Mouse (Mus musculus) splenic B cell, adult 2 months (primary cell): ENCODE measurements around the gene Smarcc1.
"Not testable (repeated sequence)": the region's sequence is repeated elsewhere in the genome, so short reads cannot be mapped to it uniquely, and the experiment has no call there.

Source experiments
- DNase-seq: peaks from one replicate; pipeline ENCODE4 v3.0.0-alpha.2; 2011; ENCODE audit warnings: low read depth, low spot score
- H3K27me3 ChIP-seq: 2 replicates; pipeline ENCODE4 v1.6.1; 2012; ENCODE audit warnings: mild to moderate bottlenecking, low read length, moderate library complexity, mixed read lengths; ENCODE audit not compliant: control insufficient read depth, poor library complexity, insufficient read depth, severe bottlenecking
- H3K36me3 ChIP-seq: 2 replicates; pipeline ENCODE4 v1.6.1; 2012; ENCODE audit warnings: mild to moderate bottlenecking, low read length, moderate library complexity, mixed read lengths; ENCODE audit not compliant: control insufficient read depth, poor library complexity, insufficient read depth, severe bottlenecking

Smarcc1 gene

DNA sequence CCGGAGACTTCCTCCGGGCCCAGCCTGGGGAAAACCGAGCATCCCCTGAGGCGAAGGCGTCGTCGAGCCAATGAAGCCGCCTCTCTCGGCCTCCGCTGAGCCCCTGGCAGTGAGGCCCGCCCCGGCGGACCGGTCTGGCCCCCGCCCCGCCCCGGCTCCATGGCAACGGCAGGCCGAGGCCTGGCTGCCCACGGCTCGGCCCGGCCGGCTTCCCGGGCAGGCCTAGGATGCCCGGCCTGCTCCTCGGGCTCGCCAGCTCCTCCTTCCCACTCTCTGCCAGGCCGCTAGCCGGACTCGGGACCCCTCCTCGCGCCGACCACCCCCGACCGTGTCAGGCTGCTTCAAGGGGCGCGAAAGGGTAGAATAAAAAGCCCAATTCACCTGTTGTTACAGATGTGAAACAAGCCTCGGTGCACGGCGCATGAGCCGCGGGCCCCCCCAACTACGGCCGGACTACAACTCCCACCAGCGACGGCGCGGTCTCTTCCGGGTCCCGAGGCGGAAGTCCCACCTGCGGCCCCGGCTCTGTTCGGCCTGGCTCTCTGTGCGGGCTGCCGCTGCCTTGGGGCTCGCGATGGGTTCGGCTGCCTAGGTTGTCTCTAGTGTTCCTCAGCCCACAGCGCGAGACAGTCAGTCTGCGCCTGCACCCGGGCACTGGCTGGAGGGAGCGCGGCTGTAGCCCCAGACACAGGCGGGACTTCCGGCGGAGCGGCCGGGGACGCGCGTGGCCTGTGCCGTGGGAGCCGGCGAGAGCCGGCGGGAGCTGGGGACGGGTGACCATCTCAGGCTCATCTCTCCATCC, at the start of gene Smarcc1:
Smarcc1 (plus strand) TSS at position 732 of the 802 bp plus-strand sequence.
- DNase-seq, result peak; percentile 86
- Histone ChIP-seq H3K27me3 (no peaks in the 10 kb centered on the region), H3K36me3 (no peaks in the 10 kb centered on the region; the same call in 1 of the 2 replicates)

DNA sequence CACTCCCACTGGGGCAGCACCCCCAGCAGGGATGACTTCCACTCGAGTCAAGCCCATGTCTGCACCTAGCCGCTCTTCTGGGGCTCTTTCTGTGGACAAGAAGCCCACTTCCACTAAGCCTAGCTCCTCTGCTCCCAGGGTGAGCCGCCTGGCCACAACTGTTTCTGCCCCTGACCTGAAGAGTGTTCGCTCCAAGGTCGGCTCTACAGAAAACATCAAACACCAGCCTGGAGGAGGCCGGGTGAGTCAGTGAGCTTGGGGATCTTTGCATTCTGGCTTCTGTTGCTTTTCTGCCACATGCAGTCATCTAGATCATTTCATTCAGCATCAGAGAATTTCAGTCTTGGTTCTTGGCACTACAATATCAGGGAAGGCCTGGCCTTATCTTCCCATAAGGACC, 48.8 kb upstream of the Smarcc1 start:
- DNase-seq, result no peak
- H3K36me3 ChIP-seq, result peaks cover 16% of the 10 kb centered on the region
- H3K27me3 ChIP-seq, result no peaks in the 10 kb centered on the region

DNA sequence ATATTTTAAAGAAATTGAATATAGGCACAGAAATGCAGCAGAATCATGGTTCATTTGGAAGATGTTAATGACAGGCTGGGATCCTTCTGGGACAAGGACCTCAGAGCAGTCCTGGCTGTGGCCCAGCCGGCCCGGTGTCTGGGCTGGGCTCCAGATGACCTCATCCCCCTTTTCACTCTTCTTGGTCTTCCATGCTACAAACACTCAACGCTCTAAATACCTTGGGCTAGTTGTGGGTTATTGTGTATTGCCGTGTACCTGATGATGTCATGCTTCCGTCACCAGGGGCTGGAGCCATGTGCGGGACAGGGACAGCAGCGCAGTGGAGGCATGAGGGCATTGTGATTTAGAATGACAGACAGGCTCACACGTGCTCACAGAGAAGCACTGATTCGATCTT, 47.1 kb upstream of the Smarcc1 start:
- no peak for DNase-seq
- no peaks in the 10 kb centered on the region for H3K27me3 ChIP-seq
- peaks cover 13% of the 10 kb centered on the region for H3K36me3 ChIP-seq

DNA sequence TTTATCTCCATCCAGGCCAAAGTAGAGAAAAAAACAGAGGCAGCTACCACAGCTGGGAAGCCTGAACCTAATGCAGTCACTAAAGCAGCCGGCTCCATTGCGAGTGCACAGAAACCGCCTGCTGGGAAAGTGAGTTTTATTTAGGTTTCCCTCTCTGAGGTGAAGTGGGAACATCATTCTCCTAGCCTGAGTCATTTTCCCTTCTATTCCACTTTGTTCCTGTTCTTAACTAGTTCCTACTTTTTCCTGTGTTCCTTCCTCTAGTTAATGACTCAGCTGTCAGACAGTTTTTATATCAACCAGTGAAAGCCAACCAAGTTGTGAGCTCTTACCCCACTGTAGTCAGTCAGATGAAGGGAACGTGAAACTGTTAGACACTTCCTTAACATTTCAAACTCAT, 46.5 kb upstream of the Smarcc1 start:
- DNase-seq, result no peak
- Histone ChIP-seq H3K36me3 (peaks cover 12% of the 10 kb centered on the region), H3K27me3 (no peaks in the 10 kb centered on the region)

DNA sequence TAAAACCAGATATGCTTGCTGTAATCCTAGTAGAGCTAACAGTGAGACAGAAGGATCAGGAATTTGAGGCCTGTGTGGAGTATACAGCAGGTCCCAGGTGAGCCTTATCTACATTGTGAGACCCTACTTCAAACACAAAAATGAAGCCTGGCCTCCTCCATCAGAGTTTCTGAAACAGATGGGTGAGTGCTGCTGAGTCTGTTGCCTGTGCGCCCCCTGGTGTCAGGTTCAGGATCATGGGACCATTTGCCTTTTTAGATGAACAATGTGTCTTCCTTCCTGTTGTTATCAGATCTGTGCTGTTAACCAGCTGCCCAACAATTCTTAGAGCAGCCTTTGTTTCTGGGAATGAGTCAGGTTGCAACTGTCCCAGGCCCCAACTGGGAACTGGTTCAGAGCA, 45.7 kb upstream of the Smarcc1 start:
- DNase-seq, result peak; percentile 75
- peaks cover 11% of the 10 kb centered on the region for H3K36me3 ChIP-seq
- no peaks in the 10 kb centered on the region for H3K27me3 ChIP-seq

DNA sequence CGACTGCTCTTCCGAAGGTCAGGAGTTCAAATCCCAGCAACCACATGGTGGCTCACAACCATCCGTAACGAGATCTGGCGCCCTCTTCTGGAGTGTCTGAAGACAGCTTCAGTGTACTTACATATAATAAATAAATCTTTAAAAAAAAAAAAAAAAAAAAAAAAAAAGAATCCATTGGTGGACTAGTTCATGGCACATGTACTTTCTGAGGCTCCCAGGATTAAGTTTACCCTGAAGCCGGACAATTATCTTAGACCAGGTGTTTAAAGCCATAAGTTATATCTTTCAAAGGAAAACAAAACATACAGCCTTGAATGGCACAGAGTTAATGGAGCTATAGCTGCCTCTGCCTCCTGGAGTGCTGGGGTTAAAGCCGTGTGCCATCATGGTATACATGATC, 41.0 kb upstream of the Smarcc1 start:
- H3K27me3 ChIP-seq, DNase-seq, H3K36me3 ChIP-seq: not testable (repeated sequence)

DNA sequence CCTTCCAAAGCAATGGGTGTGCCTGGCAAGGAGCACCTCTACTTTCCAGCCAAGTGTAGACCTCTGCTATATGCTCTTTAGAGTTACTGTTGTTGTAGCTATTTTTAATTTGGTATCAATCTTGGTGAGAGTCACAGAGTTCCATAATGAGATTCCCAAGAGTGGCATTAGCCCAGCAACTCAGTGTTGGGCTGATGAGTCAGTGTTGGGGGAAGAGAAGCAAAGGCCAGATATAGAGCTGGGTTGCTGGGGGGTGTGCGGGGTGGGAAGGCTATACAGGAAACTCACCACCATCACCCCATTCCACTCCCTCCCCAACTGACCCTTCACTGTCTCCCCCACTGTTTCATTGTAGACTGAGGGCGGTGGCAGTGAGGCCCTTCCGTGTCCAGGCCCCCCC, 36.4 kb upstream of the Smarcc1 start:
- Histone ChIP-seq H3K27me3 (no peaks in the 10 kb centered on the region), H3K36me3 (peaks cover 5% of the 10 kb centered on the region)
- no peak for DNase-seq

DNA sequence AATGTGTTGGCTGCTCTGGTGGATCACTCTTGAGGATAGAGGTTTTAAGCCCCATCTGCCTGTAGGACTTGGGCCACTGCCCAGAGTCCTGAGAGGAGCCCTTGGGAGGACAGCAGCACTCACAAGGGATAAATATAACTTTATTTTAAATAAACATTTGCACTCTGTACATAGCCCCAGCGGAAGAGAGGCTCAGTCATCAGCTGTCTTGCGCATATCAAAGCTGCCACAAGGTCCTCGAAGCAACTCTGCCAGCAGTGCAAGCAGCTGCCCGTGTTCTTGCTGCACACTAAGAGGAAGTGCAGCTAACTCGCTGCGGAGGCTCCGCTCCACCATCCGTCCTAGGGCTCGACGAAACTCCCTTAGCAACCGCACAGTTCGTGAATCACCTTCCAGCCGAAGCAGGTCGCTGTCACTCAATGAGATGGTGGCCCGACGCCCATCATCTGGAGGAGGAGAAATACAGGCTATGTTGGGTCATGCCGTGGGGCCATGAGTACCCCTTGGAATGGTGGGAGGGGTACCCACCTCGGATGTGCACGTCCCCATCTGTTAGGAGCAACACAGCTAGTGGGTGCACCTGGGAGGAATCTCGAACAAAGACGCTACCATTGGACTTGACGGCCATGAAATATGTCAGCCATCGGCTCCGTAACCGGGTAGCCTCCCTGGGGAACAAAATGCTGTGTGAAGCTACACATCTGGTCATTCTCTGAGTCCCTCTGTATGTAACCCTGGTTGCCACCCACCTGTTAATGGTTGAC, 33.1 kb upstream of the Smarcc1 start:
- H3K27me3 ChIP-seq, result no peaks in the 10 kb centered on the region
- DNase-seq, result no peak
- H3K36me3 ChIP-seq, result peaks cover 14% of the 10 kb centered on the region

DNA sequence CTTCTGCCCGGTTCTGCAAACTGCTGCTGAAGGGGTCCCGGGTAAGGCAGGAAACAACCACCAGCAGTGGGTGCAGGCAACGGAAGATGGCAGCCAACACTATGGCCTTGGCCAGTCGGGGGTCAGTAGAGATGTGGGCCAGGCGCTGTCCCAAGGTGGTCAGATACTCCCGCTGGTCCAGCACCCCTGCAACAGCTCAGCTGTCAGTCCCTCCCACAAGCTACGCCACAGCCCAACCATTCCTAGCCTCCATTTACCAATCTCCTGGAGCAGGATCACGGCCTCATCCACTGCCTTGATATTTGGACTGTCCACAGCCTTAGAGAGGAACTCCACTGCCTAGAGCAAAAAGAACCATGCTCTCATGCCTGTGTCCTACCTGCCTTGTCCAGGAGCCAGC, 31.8 kb upstream of the Smarcc1 start:
- Histone ChIP-seq H3K27me3 (no peaks in the 10 kb centered on the region), H3K36me3 (peaks cover 16% of the 10 kb centered on the region)
- DNase-seq, result no peak

DNA sequence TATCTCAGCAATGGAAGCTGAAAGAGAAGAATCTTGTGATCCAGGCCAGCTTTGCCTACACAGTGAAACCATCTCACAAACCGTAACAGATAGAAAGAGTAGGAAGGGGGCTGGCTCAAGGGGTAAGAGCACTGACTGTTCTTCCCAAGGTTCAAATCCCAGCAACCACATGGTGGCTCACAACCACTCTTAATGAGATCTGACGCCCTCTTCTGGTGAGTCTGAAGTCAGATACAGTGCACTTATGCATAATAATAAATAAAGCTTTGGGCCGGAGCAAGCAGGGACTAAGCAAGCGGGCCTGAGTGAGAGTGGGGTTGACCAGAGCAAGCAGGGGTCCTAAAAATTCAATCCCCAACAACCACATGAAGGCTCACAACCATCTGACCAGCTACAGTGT, 24.2 kb upstream of the Smarcc1 start:
- Histone ChIP-seq H3K36me3 (peaks cover 19% of the 10 kb centered on the region; the same call in 1 of the 2 replicates), H3K27me3 (no peaks in the 10 kb centered on the region)
- no peak for DNase-seq

DNA sequence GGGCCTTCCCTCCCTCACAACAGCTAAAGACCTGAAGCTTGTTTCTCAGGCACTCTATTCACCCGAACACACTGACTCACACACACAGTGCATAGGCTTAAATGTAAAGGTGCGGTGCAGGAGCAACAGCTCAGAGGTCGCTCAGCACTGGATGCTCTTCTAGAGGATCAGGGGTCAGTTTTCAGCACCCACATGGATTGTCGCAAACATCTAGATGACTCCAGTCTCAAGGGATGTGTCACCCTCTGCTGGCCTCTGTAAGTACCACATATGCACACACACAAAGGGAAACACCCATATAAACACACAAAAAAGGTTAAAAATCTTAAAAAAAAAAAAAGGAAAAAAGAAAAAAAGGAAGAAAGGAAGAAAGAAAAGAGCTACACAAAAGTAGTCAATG, 22.7 kb upstream of the Smarcc1 start:
- Histone ChIP-seq H3K36me3 (peaks cover 15% of the 10 kb centered on the region; the same call in 1 of the 2 replicates), H3K27me3 (no peaks in the 10 kb centered on the region)
- DNase-seq, result no peak

DNA sequence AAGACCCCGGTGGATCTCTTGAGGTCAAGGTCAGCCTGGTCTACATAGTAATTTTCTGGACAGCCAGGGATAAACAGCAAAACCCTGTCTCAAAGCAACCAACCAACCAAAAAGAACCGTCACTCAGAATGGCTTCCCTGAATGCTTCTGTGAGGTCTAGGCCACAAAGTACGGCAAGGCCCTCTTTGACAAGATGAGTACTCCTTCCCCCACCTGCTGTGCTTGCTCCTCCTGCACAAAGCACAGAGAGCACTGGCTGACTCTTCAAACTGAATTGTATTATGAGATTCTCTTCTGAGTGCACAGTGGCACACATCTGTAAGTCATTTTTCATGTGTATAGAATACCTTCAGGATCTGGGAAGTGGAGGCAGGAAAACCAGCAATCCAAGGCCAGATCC, 19.7 kb upstream of the Smarcc1 start:
- peaks cover 9% of the 10 kb centered on the region; the same call in 1 of the 2 replicates for H3K36me3 ChIP-seq
- DNase-seq, result no peak
- H3K27me3 ChIP-seq, result no peaks in the 10 kb centered on the region

DNA sequence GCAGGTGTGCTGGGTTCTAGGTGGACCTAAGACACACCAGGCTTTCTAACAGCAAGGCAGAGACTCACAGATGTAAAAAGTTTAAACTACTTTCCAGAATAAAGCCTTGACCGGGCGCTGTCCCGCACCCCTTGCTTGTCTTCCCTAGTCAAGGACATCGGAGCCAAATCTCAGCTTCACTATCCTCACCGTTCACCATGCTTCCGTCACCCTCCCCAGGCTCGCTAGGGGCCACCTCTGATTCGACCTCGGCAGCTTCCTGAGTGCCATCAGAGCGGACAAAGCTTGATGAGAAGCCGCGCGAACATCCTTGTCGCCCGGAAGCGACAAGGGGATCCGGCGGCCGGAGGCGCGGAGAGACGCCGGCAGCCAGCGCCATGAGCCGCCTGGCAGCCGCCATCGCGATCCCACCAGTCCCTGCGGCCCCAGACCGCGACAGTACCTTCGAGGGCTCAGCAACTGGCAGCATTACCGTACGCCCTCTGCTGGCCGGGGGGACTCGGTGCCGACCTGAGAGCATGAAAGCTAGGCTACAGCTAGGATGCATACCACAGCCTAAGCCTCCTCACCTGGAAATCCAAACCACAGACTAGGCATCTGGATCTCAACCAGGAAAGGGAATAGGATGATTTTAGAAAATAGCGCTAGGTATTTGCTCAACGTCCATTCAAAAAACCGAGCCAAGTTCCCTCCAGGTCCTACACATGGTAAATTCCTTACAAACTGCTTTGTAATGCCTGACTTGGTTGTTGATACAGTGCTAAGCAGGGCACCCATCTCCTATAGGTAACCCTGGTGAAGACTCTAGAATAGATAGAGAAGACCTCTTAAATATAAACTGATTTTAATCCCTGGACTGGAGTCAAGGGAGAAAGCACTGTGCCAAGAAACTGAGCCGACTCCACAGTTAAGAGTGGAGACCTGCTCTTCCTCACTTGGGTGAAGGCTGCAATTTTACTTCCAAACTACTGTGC, 16.6 kb upstream of the Smarcc1 start:
- DNase-seq, result peak; percentile 92
- no peaks in the 10 kb centered on the region for H3K27me3 ChIP-seq

DNA sequence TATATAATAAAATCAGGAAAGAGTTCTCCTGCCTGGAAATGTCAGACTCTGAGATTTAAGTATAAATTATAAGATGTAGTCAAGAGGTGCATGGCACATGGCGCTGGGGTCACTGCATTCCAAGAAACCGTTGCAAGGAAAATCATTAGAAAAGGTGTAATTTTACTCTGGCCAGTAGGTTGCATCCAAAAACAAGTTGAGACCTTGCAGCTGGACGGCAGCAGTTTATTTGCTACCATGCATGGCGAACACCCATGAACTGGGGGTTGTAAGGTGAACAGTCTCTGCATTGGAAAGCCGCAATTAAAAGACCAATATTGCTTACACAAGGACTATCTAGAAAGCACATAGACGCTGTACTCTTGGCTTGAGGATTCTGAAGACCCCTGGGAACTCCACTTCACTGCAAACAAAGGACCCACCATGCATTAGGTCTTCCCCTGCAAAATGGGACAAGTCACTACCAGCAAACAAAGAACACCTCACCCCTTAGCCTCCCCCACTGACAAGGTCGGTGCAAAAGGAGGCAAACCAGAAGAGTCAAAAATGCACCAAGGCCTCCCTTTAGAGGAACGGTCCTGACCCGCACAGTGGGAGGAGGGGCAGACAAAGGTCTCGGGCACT, 1.0 kb upstream of the Smarcc1 start:
- DNase-seq, result peak; percentile 5
- Histone ChIP-seq H3K27me3 (no peaks in the 10 kb centered on the region), H3K36me3 (no peaks in the 10 kb centered on the region; the same call in none of the 2 replicates)

More for the DNA sequence above, 16.6 kb upstream of the Smarcc1 start:
- peaks cover 4% of the 10 kb centered on the region; the same call in 1 of the 2 replicates for H3K36me3 ChIP-seq
